Mouse (Mus musculus): ENCODE measurements around the gene Rpusd2. TPM values are rescaled to one million over a fixed set of nuclear protein-coding genes. Genes with fewer than 3 reads are reported as not detected.
A peak's percentile ranks its signal among the peaks of the same experiment; 100 is the strongest.

Rpusd2 gene
- polyA plus RNA-seq, 1 experiment from 2014 or later: 4.5 TPM

- Histone ChIP-seq H3K27ac (ENCODE audit: low read depth) (peak overlapping the region; percentile 81; the same call in 1 of the 2 replicates), H3K9me3 (ENCODE audit: low read depth, low read length) (no peaks in the 10 kb centered on the region), H3K36me3 (ENCODE audit: insufficient read depth) (peaks cover 29% of the 10 kb centered on the region), H3K4me1 (ENCODE audit: insufficient read depth) (peaks cover 5% of the 10 kb centered on the region; the same call in 1 of the 2 replicates), H3K9ac (no peak overlapping the region), H3K27me3 (ENCODE audit: insufficient read depth, low read length) (no peaks in the 10 kb centered on the region), H3K4me3 (ENCODE audit: low read depth, low read length) (no peak overlapping the region), H3K4me2 (peak overlapping the region; percentile 45)
- WGBS: 11% methylated on average over 5 of the region's 5 CpGs
- ATAC-seq (ENCODE audit: insufficient read depth) (peak; percentile 69), DNase-seq (peak; percentile 67)
- peak; percentile 61 for TF ChIP-seq CTCF (IDR thresholded peaks at IDR 0.05; ENCODE audit: low read depth)
Observed at GRCm38 (mm10) chr2:119019131-119019530, 15.5 kb upstream of the Rpusd2 start.

- no peaks in the 10 kb centered on the region for H3K9me3 ChIP-seq (ENCODE audit: low read depth, low read length)
- no peak for TF ChIP-seq CTCF (IDR thresholded peaks at IDR 0.05; ENCODE audit: low read depth)
- H3K27me3 ChIP-seq (ENCODE audit: insufficient read depth, low read length): no peaks in the 10 kb centered on the region
- H3K9ac ChIP-seq: no peak overlapping the region
- H3K36me3 ChIP-seq (ENCODE audit: insufficient read depth): peaks cover 29% of the 10 kb centered on the region
- peaks cover 5% of the 10 kb centered on the region; the same call in 1 of the 2 replicates for H3K4me1 ChIP-seq (ENCODE audit: insufficient read depth)
- DNase-seq: peak; percentile 42
- H3K4me3 ChIP-seq (ENCODE audit: low read depth, low read length): no peak overlapping the region
- ATAC-seq (ENCODE audit: insufficient read depth): no peak
- no peak overlapping the region; the same call in 1 of the 2 replicates for H3K4me2 ChIP-seq
- WGBS: 45% methylated on average over 4 of the region's 4 CpGs
- peak overlapping the region; percentile 81; the same call in 1 of the 2 replicates for H3K27ac ChIP-seq (ENCODE audit: low read depth)
Observed at GRCm38 (mm10) chr2:119019538-119019937, 15.1 kb upstream of the Rpusd2 start.

GRCm38 (mm10) chr2:119023154-119023660 is 11.4 kb upstream of the Rpusd2 start:
- Histone ChIP-seq H3K27me3 (ENCODE audit: insufficient read depth, low read length) (no peaks in the 10 kb centered on the region), H3K4me2 (no peak overlapping the region), H3K9ac (no peak overlapping the region), H3K27ac (ENCODE audit: low read depth) (no peak overlapping the region), H3K9me3 (ENCODE audit: low read depth, low read length) (no peaks in the 10 kb centered on the region), H3K4me1 (ENCODE audit: insufficient read depth) (peaks cover 5% of the 10 kb centered on the region; the same call in 1 of the 2 replicates), H3K4me3 (ENCODE audit: low read depth, low read length) (no peak overlapping the region), H3K36me3 (ENCODE audit: insufficient read depth) (peaks cover 32% of the 10 kb centered on the region)
- ATAC-seq (ENCODE audit: insufficient read depth) (no peak), DNase-seq (no peak)
- 95% methylated on average over 6 of the region's 6 CpGs for WGBS
- no peak for TF ChIP-seq CTCF (IDR thresholded peaks at IDR 0.05; ENCODE audit: low read depth)

- H3K36me3 ChIP-seq (ENCODE audit: insufficient read depth): peaks cover 28% of the 10 kb centered on the region
- no peak overlapping the region for H3K4me3 ChIP-seq (ENCODE audit: low read depth, low read length)
- DNase-seq: peak; percentile 8
- 67% methylated on average over 9 of the region's 9 CpGs for WGBS
- no peak overlapping the region for H3K4me2 ChIP-seq
- H3K27me3 ChIP-seq (ENCODE audit: insufficient read depth, low read length): no peaks in the 10 kb centered on the region
- ATAC-seq (ENCODE audit: insufficient read depth): no peak
- peak; percentile 49 for TF ChIP-seq CTCF (IDR thresholded peaks at IDR 0.05; ENCODE audit: low read depth)
- H3K9me3 ChIP-seq (ENCODE audit: low read depth, low read length): no peaks in the 10 kb centered on the region
- no peak overlapping the region for H3K9ac ChIP-seq
- H3K27ac ChIP-seq (ENCODE audit: low read depth): no peak overlapping the region
- H3K4me1 ChIP-seq (ENCODE audit: insufficient read depth): 0 out of 2 replicates have a peak, but pooled peaks cover 3% of the 10 kb centered on the region
Observed at GRCm38 (mm10) chr2:119024536-119025238, 9.9 kb upstream of the Rpusd2 start.

- no peak for DNase-seq
Observed at GRCm38 (mm10) chr2:119025239-119025616, 9.4 kb upstream of the Rpusd2 start.

GRCm38 (mm10) chr2:119026951-119027350 is 7.6 kb upstream of the Rpusd2 start:
- H3K4me2 ChIP-seq: no peak overlapping the region
- DNase-seq (no peak), ATAC-seq (ENCODE audit: insufficient read depth) (no peak)
- no peak overlapping the region for H3K9ac ChIP-seq
- peaks cover 9% of the 10 kb centered on the region for H3K36me3 ChIP-seq (ENCODE audit: insufficient read depth)
- no peak overlapping the region for H3K4me3 ChIP-seq (ENCODE audit: low read depth, low read length)
- no peak overlapping the region for H3K27ac ChIP-seq (ENCODE audit: low read depth)
- H3K4me1 ChIP-seq (ENCODE audit: insufficient read depth): 0 out of 2 replicates have a peak, but pooled peaks cover 3% of the 10 kb centered on the region
- TF ChIP-seq CTCF (IDR thresholded peaks at IDR 0.05; ENCODE audit: low read depth): no peak
- H3K9me3 ChIP-seq (ENCODE audit: low read depth, low read length): no peaks in the 10 kb centered on the region
- 88% methylated on average over 4 of the region's 4 CpGs for WGBS
- H3K27me3 ChIP-seq (ENCODE audit: insufficient read depth, low read length): no peaks in the 10 kb centered on the region

More at GRCm38 (mm10) chr2:119025239-119025616, 9.4 kb upstream of the Rpusd2 start:
- Histone ChIP-seq H3K9me3 (ENCODE audit: low read depth, low read length) (no peaks in the 10 kb centered on the region), H3K4me1 (ENCODE audit: insufficient read depth) (0 out of 2 replicates have a peak, but pooled peaks cover 3% of the 10 kb centered on the region), H3K9ac (no peak overlapping the region), H3K4me2 (no peak overlapping the region), H3K4me3 (ENCODE audit: low read depth, low read length) (no peak overlapping the region), H3K36me3 (ENCODE audit: insufficient read depth) (peaks cover 26% of the 10 kb centered on the region), H3K27ac (ENCODE audit: low read depth) (no peak overlapping the region), H3K27me3 (ENCODE audit: insufficient read depth, low read length) (no peaks in the 10 kb centered on the region)
- WGBS: 81% methylated on average over 4 of the region's 4 CpGs
- TF ChIP-seq CTCF (IDR thresholded peaks at IDR 0.05; ENCODE audit: low read depth): no peak
- no peak for ATAC-seq (ENCODE audit: insufficient read depth)

GRCm38 (mm10) chr2:119028941-119029551 is 5.5 kb upstream of the Rpusd2 start, which contains the start of gene Ccdc32:
TSS of gene Ccdc32 (minus strand) at chr2:119029393.
- peak; percentile 98 for DNase-seq
- TF ChIP-seq CTCF (IDR thresholded peaks at IDR 0.05; ENCODE audit: low read depth): no peak
- H3K9ac ChIP-seq: peak within 1 kb of the TSS; percentile 65
- H3K4me1 ChIP-seq (ENCODE audit: insufficient read depth): 0 out of 2 replicates have a peak, but pooled peaks cover 3% of the 10 kb centered on the region
- WGBS: under 1% methylated on average over 28 of the region's 28 CpGs
- peaks cover 9% of the 10 kb centered on the region; the same call in 1 of the 2 replicates for H3K36me3 ChIP-seq (ENCODE audit: insufficient read depth)
- peak within 1 kb of the TSS; percentile 66 for H3K4me3 ChIP-seq (ENCODE audit: low read depth, low read length)
- ATAC-seq (ENCODE audit: insufficient read depth): peak; percentile 96
- no peaks in the 10 kb centered on the region for H3K9me3 ChIP-seq (ENCODE audit: low read depth, low read length)
- H3K4me2 ChIP-seq: peak within 1 kb of the TSS; percentile 62
- no peak within 1 kb of the TSS for H3K27ac ChIP-seq (ENCODE audit: low read depth)
- no peaks in the 10 kb centered on the region for H3K27me3 ChIP-seq (ENCODE audit: insufficient read depth, low read length)
